Mouse (Mus musculus) mature B cell (primary cell): ENCODE measurements around the gene Gm4181.
"Not testable (repeated sequence)": the region's sequence is repeated elsewhere in the genome, so short reads cannot be mapped to it uniquely, and the experiment has no call there.

Experiments
- in situ Hi-C: fragments of 300-500 bp; cut with MboI; formaldehyde crosslinking; loops from 2 replicates; pipeline ENCODE4 v1.14.3; 2019

Gm4181 gene

GRCm38 (mm10) chr14:51635566-51635965, at the start of gene Gm4181:
Gene Gm4181 (minus strand): TSS chr14:51635666.
- in situ Hi-C loops: not testable (repeated sequence)

DNA sequence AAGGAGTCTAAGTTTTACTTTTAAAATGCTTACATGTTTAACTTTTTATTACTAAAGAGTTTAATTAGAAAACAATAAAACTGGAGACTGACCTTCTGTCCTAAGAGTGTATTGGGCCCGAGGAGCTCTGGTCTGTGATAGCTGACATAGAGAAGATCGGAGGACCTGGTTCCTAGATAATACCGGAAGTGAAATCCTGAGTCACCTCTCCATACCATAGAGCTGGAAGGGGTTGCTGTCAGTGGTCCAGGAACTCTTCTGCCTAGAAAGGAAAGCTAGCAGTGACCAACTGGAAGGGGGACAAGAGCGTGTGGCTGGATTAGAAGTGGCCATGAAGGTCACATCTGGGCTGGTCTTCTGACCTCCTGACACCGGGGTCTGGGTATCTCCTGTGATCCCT, 41.8 kb upstream of the Gm4181 start:
- in situ Hi-C loops: no loop called here

- in situ Hi-C loops: not testable (repeated sequence)
Measured at GRCm38 (mm10) chr14:51632426-51632825, 3.0 kb downstream of the Gm4181 start.

- in situ Hi-C loops: no loop called here
Measured at GRCm38 (mm10) chr14:51611210-51611609, 24.3 kb downstream of the Gm4181 start, which contains the start of gene Gm17078. Gene Gm17078 (minus strand): TSS chr14:51611310.

DNA sequence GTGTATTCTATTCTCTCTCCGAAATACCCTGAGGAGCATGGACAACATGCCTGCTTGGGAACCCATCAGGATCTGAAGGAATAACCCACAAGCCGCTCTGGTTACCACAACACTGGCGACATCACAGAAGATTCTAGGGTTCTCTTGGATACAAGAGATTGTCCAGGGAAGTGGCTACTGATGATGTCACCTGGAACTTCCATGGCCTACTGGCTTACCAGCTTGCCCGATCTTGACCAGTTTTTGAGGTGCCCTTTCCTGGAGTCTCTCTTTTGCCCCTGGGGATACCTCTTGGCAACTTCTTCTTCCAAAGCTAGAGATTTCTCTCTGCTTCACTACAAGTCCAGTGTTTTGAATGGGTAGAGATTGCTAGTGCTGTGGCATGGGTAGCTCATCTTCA, 43.4 kb downstream of the Gm4181 start, which contains the start of gene Gm17174:
TSS of gene Gm17174 (minus strand) at position 101 of the 400 bp plus-strand sequence.
- in situ Hi-C loops: not testable (repeated sequence)
